Mouse (Mus musculus) MEL (cell line): ENCODE results near the gene Comt.

Source experiments
- CTCF ChIP-seq, 3 experiments: IDR thresholded peaks in 2 of 3; conservative IDR thresholded peaks in 1 of 3; 2 replicates each; pipeline ENCODE4 v1.5.1; 2011 to 2012; ENCODE audit warnings: low read length in 3 of 3, low read depth in 2 of 3, mild to moderate bottlenecking in 2 of 3, improper control_type of control experiment in 1 of 3, inconsistent platforms in 1 of 3, mixed read lengths in 1 of 3, moderate library complexity in 1 of 3; ENCODE audit not compliant: control insufficient read depth in 1 of 3, insufficient read depth in 1 of 3, poor library complexity in 1 of 3, severe bottlenecking in 1 of 3
- ELF1 ChIP-seq: IDR thresholded peaks from 2 replicates; pipeline ENCODE4 v1.6.1; 2014; ENCODE audit warnings: low read depth, mild to moderate bottlenecking, inconsistent platforms, low read length, improper control_type of control experiment, moderate library complexity
- GATA1 ChIP-seq: IDR thresholded peaks from 2 replicates; pipeline ENCODE4 v1.6.1; 2011; ENCODE audit warnings: low read depth, low read length, improper control_type of control experiment
- MAFK ChIP-seq: IDR thresholded peaks from 2 replicates; pipeline ENCODE4 v1.6.1; 2011; ENCODE audit warnings: low read depth, mild to moderate bottlenecking, low read length, improper control_type of control experiment, borderline replicate concordance
- MAX ChIP-seq: IDR thresholded peaks from 2 replicates; pipeline ENCODE4 v1.6.1; 2011; ENCODE audit warnings: low read length, improper control_type of control experiment
- TCF12 ChIP-seq: IDR thresholded peaks from 2 replicates; pipeline ENCODE4 v1.6.1; 2014; ENCODE audit warnings: low read depth, mild to moderate bottlenecking, inconsistent platforms, low read length, improper control_type of control experiment, moderate library complexity

GRCm38 (mm10) chr16:18381621-18382258, 44.9 kb downstream of the Comt start:
- TF ChIP-seq GATA1 (no peak), CTCF (IDR thresholded peaks at IDR 0.05 in 2 of 3, conservative IDR thresholded peaks at IDR 0.05 in 1 of 3; ENCODE audit: control insufficient read depth in 1 of 3, insufficient read depth in 1 of 3, low read depth in 2 of 3, low read length in 3 of 3, poor library complexity in 1 of 3, severe bottlenecking in 1 of 3) (no peak), MAFK (no peak), ELF1 (no peak), TCF12 (no peak), MAX (no peak)
